Mouse (Mus musculus) small intestine, adult 2 months (tissue): Measurements from ENCODE around the gene Mybphl. TPM values are rescaled to one million over a fixed set of nuclear protein-coding genes. Genes with fewer than 3 reads are reported as not detected.

Experiments
- H3K27ac ChIP-seq: fragments of 200-500 bp; 2 replicates; pipeline ENCODE4 v1.5.1; 2012; ENCODE audit warnings: low read depth, low read length, control low read depth, inconsistent platforms; ENCODE audit not compliant: insufficient read depth
- H3K27me3 ChIP-seq: fragments of 200-500 bp; 2 replicates; pipeline ENCODE4 v1.6.1; 2012; ENCODE audit warnings: mild to moderate bottlenecking, moderate library complexity, low read length, inconsistent platforms; ENCODE audit not compliant: control insufficient read depth, insufficient read depth
- H3K36me3 ChIP-seq: fragments of 200-500 bp; 2 replicates; pipeline ENCODE4 v1.6.1; 2012; ENCODE audit warnings: mild to moderate bottlenecking, low read length, control low read depth, inconsistent platforms; ENCODE audit not compliant: control insufficient read depth, insufficient read depth
- H3K4me1 ChIP-seq: fragments of 200-500 bp; 2 replicates; pipeline ENCODE4 v1.6.1; 2012; ENCODE audit warnings: low read length, inconsistent platforms, mixed read lengths; ENCODE audit not compliant: control insufficient read depth, insufficient read depth, insufficient read length
- H3K4me3 ChIP-seq: fragments of 200-500 bp; 2 replicates; pipeline ENCODE4 v1.5.1; 2012; ENCODE audit warnings: low read depth, mild to moderate bottlenecking, control low read depth, inconsistent platforms, low read length, moderate library complexity
- CTCF ChIP-seq: fragments of 200-500 bp; IDR thresholded peaks from 2 replicates; pipeline ENCODE4 v1.5.1; 2012; ENCODE audit warnings: low read depth, mild to moderate bottlenecking, control low read depth, inconsistent platforms, low read length, moderate library complexity, mixed read lengths; ENCODE audit not compliant: insufficient replicate concordance, insufficient read length; ENCODE audit errors: extremely low read depth
- POLR2A ChIP-seq: fragments of 200-500 bp; IDR thresholded peaks from 2 replicates; pipeline ENCODE4 v1.6.1; 2012; ENCODE audit warnings: low read depth, mild to moderate bottlenecking, control low read depth, inconsistent platforms, low read length, moderate library complexity
- WGBS: fragments of 180-500 bp; shearing (Covaris S2); methylation state at CpG from one replicate; pipeline ENCODE4 v1.1.7; 2018; 5-methylcytosine and 5-hydroxymethylcytosine counted together
- polyA plus RNA-seq: library from polyadenylated mRNA; depleted of rRNA; stranded (reverse); fragments of >200 nt; gene quantifications from 2 replicates; pipeline ENCODE4 v1.2.3, GENCODE M21; 2012

The Mybphl gene
- polyA plus RNA-seq, 1 experiment, result not detected

DNA sequence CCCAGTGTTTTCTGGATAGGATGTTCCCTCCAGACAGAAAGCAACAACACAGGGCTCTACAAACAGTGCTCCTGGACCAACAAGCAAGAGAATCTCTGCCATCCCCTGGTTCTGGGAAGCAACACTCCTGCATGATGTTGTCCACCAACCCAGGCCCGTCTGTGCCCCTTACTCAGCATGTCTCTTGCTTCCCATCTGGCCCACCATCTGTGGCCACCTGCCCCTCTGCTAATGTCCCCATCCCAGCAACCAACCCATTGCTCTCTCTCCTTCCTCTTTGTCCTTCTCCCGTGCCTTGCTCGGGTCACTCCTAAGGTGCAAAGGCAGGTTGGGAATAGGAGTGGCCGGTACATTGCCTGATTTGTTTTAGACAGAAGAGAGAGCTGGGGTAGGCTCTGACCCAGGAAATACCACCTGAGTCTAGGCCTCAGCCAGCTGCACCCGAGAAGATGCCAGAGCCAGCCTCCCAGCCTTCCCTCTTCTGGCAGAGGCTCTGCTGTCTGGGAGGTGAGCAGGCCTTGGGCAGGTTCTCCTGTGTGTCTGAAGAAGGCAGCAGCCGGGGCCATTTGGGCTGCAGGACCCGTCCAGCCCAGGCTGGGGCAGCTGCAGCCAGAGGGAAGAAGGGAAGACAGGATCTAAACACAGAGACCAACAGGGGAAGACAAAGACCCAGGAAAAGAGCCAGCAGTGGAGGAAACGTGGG is 45.1 kb downstream of the Mybphl start:
- H3K27me3 ChIP-seq, result no peaks in the 10 kb centered on the region

GRCm38 (mm10) chr3:108410359-108410714 is 45.6 kb downstream of the Mybphl start:
- H3K4me3 ChIP-seq, result no peak overlapping the region
- H3K36me3 ChIP-seq, result no peaks in the 10 kb centered on the region
- no peaks in the 10 kb centered on the region for H3K4me1 ChIP-seq
- no peak overlapping the region for H3K27ac ChIP-seq
- H3K27me3 ChIP-seq, result no peaks in the 10 kb centered on the region
- 72% methylated on average over 5 of the region's 5 CpGs for WGBS
- TF ChIP-seq CTCF (no peak), POLR2A (no peak)

More for the DNA sequence above, 45.1 kb downstream of the Mybphl start:
- 68% methylated on average over 8 of the region's 8 CpGs for WGBS
- Histone ChIP-seq H3K27ac (no peak overlapping the region), H3K4me3 (no peak overlapping the region), H3K36me3 (no peaks in the 10 kb centered on the region), H3K4me1 (no peaks in the 10 kb centered on the region)
- no peak for TF ChIP-seq POLR2A
- no peak for TF ChIP-seq CTCF

DNA sequence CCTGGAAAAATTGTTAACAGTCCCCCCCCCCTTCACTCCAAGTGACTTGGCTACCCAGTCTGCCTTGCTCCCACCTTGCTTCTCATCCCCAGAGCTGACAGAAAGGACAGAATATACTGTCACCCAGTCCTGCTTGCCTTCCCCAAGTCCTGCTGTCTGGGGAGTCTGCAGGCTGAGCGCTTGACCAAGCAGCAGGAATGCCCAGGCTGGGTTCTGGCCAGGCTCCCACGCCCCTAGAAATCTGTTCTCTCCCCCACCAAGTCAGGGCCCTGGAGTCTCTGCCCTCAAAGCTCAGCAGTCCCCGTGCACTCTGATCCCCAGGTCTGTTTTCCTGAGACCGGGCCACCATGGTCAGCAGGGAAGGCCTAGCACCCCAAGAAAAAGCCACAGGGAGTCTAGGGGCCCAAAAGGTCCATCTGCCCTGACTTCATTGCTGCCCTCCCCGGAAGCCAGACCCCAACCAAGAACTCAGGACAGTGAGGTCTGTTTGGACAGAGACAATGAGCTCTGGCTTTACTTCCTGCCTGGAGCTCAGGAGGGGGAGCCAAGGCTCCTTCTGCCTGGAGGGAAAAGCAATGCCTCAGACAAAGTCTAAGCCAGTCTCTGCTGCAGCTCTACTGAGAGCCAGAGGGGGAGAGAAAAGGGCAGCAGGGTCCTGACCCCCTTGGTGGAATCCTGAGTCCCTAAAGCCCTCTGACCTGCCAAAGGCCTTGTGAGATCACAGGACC is 46.5 kb downstream of the Mybphl start:
- H3K4me3 ChIP-seq, result no peak overlapping the region
- no peaks in the 10 kb centered on the region for H3K27me3 ChIP-seq
- H3K27ac ChIP-seq, result no peak overlapping the region
- 80% methylated on average over 5 of the region's 5 CpGs for WGBS
- H3K4me1 ChIP-seq, result no peaks in the 10 kb centered on the region
- TF ChIP-seq POLR2A, result no peak
- TF ChIP-seq CTCF, result no peak
- H3K36me3 ChIP-seq, result no peaks in the 10 kb centered on the region

- Histone ChIP-seq H3K36me3 (no peaks in the 10 kb centered on the region), H3K27me3 (no peaks in the 10 kb centered on the region), H3K27ac (no peak overlapping the region), H3K4me3 (no peak overlapping the region), H3K4me1 (no peaks in the 10 kb centered on the region)
- 73% methylated on average over 8 of the region's 8 CpGs for WGBS
- no peak for TF ChIP-seq POLR2A
- no peak for TF ChIP-seq CTCF
Observed at GRCm38 (mm10) chr3:108411754-108412121, 47.0 kb downstream of the Mybphl start.

DNA sequence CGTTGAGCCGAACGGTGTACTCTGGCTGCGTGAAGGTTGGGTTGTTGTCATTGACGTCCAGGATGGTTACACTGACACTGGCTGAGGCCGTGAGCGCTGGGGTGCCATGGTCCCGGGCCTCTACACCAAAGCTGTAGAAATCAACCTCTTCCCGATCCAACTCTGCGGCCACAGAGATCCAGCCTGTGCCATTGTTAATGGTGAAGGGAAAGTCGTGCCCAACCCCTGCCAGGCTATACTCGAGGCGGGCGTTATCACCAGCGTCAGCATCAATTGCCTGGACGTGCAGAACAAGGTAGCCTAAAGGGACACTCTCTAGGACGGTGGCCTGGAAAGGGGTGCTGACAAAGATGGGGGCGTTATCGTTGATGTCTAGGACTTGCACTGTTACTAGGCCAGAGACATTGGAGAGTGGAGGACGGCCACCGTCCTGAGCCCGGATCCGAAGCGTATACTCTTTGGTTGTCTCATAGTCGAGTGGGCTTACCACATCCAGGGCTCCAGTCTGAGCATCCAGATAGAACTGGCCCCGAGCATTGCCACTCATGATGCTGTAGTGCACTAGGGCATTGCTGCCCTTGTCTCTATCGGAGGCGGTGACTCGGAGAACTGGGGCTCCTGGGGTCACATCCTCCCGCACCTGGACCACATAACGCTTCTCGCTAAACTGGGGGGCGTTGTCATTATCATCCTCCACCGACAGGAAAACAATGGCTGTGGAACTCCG is 49.1 kb downstream of the Mybphl start:
- 97% methylated on average over 35 of the region's 35 CpGs for WGBS
- Histone ChIP-seq H3K4me3 (no peak overlapping the region), H3K36me3 (no peaks in the 10 kb centered on the region), H3K27me3 (no peaks in the 10 kb centered on the region), H3K4me1 (no peaks in the 10 kb centered on the region), H3K27ac (no peak overlapping the region)
- no peak for TF ChIP-seq CTCF
- no peak for TF ChIP-seq POLR2A

GRCm38 (mm10) chr3:108414857-108415830 is 50.4 kb downstream of the Mybphl start, which contains the start of gene Celsr2:
Gene Celsr2 (minus strand): TSS chr3:108415552.
- no peaks in the 10 kb centered on the region for H3K27me3 ChIP-seq
- H3K27ac ChIP-seq, result no peak within 1 kb of the TSS
- peak within 1 kb of the TSS; percentile 68 for H3K4me3 ChIP-seq
- 10% methylated on average over 67 of the region's 67 CpGs for WGBS
- H3K4me1 ChIP-seq, result no peaks in the 10 kb centered on the region
- no peaks in the 10 kb centered on the region for H3K36me3 ChIP-seq
- TF ChIP-seq CTCF (no peak), POLR2A (no peak)
